Mouse (Mus musculus) spleen, postnatal 0 days (tissue): ENCODE data around the gene Tmem136. TPM values are rescaled to one million over a fixed set of nuclear protein-coding genes. Genes with fewer than 3 reads are reported as not detected.

Source experiments
- polyA plus RNA-seq: library from polyadenylated mRNA; unstranded; fragments of >200 nt; fragmentation: Nextera tagmentation; extraction: Ambion mirVana; gene quantifications from 2 replicates; pipeline ENCODE4 v1.2.1, GENCODE M21; 2015

The Tmem136 gene
- 1.2 and 1.4 TPM in 2 replicates for polyA plus RNA-seq

DNA sequence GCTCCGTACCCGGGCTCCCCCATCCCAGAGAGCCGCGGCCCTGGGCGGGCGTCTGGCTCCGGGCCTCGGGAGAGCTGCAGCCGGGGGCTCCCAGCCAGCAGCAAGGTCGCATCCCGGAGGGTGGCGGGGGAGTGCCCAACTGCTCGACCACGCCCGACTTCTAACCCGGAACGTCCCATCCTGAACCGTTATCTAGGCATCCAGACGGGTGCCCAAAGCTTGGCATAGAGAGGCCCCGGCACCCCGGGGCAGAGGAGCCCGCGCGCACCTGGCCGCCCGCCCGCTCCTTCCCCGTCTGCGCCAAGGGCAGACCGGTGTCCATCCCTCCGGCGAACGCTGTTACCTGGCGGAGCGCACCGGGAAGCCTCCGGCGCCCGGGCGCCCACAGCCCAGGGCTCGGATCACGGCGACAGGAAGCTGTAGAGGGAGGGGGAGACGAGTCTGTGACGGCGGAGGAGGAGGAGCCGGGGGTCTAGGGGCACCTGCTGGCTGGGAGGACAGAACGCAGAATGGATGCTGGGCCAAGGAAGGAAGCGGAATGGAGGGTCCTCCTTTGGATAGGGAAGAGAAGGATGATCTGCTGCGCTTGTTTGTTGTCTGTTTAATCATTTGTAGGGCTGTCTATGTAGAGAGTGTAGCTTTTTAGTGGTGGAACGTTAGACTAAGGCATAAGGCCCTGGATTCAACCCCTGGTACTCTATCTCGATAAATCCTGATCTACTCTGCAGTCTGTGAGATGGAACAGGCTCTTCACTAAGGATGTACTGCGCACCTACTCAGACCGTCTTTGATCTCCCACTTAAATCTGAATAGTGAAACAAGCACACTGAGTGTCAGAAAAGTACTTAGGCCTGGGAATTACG, at the start of gene Tmem136:
TSS of gene Tmem136 (minus strand) at position 437 of the 863 bp plus-strand sequence.

DNA sequence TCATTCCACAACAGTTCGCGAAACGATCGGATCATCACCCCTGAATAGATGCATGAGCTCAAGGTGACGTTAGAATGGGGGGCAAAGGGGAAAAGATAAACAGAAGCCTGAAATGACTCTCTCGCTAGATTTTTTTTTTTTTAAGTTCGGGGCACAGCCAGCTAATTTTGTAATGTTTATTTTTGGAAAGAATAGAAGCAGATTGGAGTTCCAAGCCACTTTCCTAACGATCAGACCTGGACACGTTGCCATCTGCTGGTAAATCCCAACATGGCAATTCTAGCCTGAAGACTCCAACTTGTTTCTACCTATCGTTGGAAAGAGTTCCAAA, 9.2 kb downstream of the Tmem136 start, which contains the start of gene Arhgef12:
TSS of gene Arhgef12 (minus strand) at position 53 of the 331 bp plus-strand sequence.

Other genes starting within 250 kb of the Tmem136 start
- gene Grik4, start 172.1 kb downstream of the Tmem136 start, polyA plus RNA-seq: 0.17 and 0.23 TPM in 2 replicates
- gene Arhgef12, start 9.3 kb downstream of the Tmem136 start, polyA plus RNA-seq: 10.2 and 10.9 TPM in 2 replicates
- 0.12 and 0.17 TPM in 2 replicates for gene Pou2f3, start 93.8 kb upstream of the Tmem136 start, polyA plus RNA-seq
- 29.7 and 34.2 TPM in 2 replicates for gene Oaf, start 123.3 kb upstream of the Tmem136 start, polyA plus RNA-seq
- gene Trim29, start 194.3 kb upstream of the Tmem136 start, polyA plus RNA-seq: 0.20 and 0.22 TPM in 2 replicates